Mouse (Mus musculus): ENCODE data around the gene Acads. TPM values are rescaled to one million over a fixed set of nuclear protein-coding genes. Genes with fewer than 3 reads are reported as not detected.
A peak's percentile ranks its signal among the peaks of the same experiment; 100 is the strongest.
"Not testable (repeated sequence)": the region's sequence is repeated elsewhere in the genome, so short reads cannot be mapped to it uniquely, and the experiment has no call there.

Gene Acads
- total RNA-seq (2021), result 100 to 1,000 TPM; 156 to 220 TPM
- long read RNA-seq, experiment 1, transcript Acads-201 (10 exons, 1,870 nt), result major isoform, 373 of 448 reads
- long read RNA-seq, experiment 1, partial matches to known transcripts, result 35 of 448 reads
- long read RNA-seq, experiment 1, other reads (novel, unspliced or antisense), result 38 of 448 reads
- long read RNA-seq, experiment 2, transcript Acads-201 (10 exons, 1,870 nt), result major isoform, 134 of 171 reads
- long read RNA-seq, experiment 2, partial matches to known transcripts, result 3 of 171 reads
- long read RNA-seq, experiment 2, other reads (novel, unspliced or antisense), result 34 of 171 reads

GRCm38 (mm10) chr5:115118961-115119570 lies at the start of gene Acads:
Gene Acads, minus strand, starts transcription at chr5:115119346.
- DNase-seq, result peak; percentile 91 to 94

- peak in 1 of 2 experiments; percentile 43 for DNase-seq
These were observed 48.2 kb upstream of the Acads start for GRCm38 (mm10) chr5:115167396-115167795.

GRCm38 (mm10) chr5:115166815-115167194 lies 47.7 kb upstream of the Acads start:
- DNase-seq, result no peak

- DNase-seq, result peak in 1 of 2 experiments; percentile 41
These were observed 47.0 kb upstream of the Acads start for GRCm38 (mm10) chr5:115165895-115166814.

GRCm38 (mm10) chr5:115165351-115165750 lies 46.2 kb upstream of the Acads start:
- DNase-seq, result peak in 1 of 2 experiments; percentile 53

- DNase-seq, result not testable (repeated sequence)
These were observed 45.3 kb upstream of the Acads start for GRCm38 (mm10) chr5:115164446-115164845.

GRCm38 (mm10) chr5:115163563-115163962 lies 44.4 kb upstream of the Acads start:
- peak; percentile 72 to 80 for DNase-seq

- DNase-seq, result not testable (repeated sequence)
These were observed 42.8 kb upstream of the Acads start for GRCm38 (mm10) chr5:115161940-115162279.

- DNase-seq, result peak; percentile 63 to 67
These were observed 42.2 kb upstream of the Acads start for GRCm38 (mm10) chr5:115161064-115161939.

- no peak for DNase-seq
These were observed 41.5 kb upstream of the Acads start for GRCm38 (mm10) chr5:115160655-115161054.

- DNase-seq, result no peak
These were observed 40.0 kb upstream of the Acads start for GRCm38 (mm10) chr5:115159165-115159564.

GRCm38 (mm10) chr5:115158040-115158983 lies 39.2 kb upstream of the Acads start, which contains the start of gene Mlec:
Gene Mlec, minus strand, starts transcription at chr5:115158179.
- peak; percentile 99 for DNase-seq

GRCm38 (mm10) chr5:115156933-115157589 lies 37.9 kb upstream of the Acads start:
- DNase-seq, result no peak

- DNase-seq, result no peak
These were observed 37.3 kb upstream of the Acads start for GRCm38 (mm10) chr5:115156401-115156800.

GRCm38 (mm10) chr5:115155831-115156230 lies 36.7 kb upstream of the Acads start:
- DNase-seq, result peak in 1 of 2 experiments; percentile 36

GRCm38 (mm10) chr5:115155156-115155631 lies 36.0 kb upstream of the Acads start:
- DNase-seq, result no peak

GRCm38 (mm10) chr5:115152132-115152956 lies 33.2 kb upstream of the Acads start:
- no peak for DNase-seq

GRCm38 (mm10) chr5:115151457-115151856 lies 32.3 kb upstream of the Acads start:
- DNase-seq, result no peak

GRCm38 (mm10) chr5:115150991-115151390 lies 31.8 kb upstream of the Acads start:
- no peak for DNase-seq
